In genomic region chr2:145824749-145825148, GRCm38 (mm10) we compare ENCODE assay signal across 23 mouse cellular contexts.
DNase-seq lines count a peak whose midpoint lies in the region; ATAC-seq and TF ChIP-seq lines count a peak whose summit lies in the region.
"Had no signal": no experiment of that assay in that cellular context is flagged by ENCODE, and none has a peak within 500 bp of the region (broad histone marks: within the 10 kb centered on the region; RNA-seq: fewer than 3 reads in every experiment).

No protein-coding gene starts in this region.

- intact Hi-C loops in heart, postnatal 25 days (cut with DNase I) = no loop called here

- H3K27ac ChIP-seq in liver, postnatal 0 days (ENCODE audit: low read depth) = peak overlapping the region; percentile 39; the same call in 1 of the 2 replicates
- H3K27ac ChIP-seq: embryonic facial prominence, embryonic 15.5 days; forebrain, embryonic 10.5 days; forebrain, embryonic 15.5 days; hindbrain, embryonic 15.5 days had no signal

- peaks cover 8% of the 10 kb centered on the region; the same call in 1 of the 2 replicates for H3K4me1 ChIP-seq in liver, postnatal 0 days (ENCODE audit: insufficient read depth)
- H3K4me1 ChIP-seq: embryonic facial prominence, embryonic 15.5 days; forebrain, embryonic 10.5 days; forebrain, embryonic 15.5 days; hindbrain, embryonic 15.5 days had no signal

- H3K9me3 ChIP-seq in liver, postnatal 0 days (ENCODE audit: low read length) = no peaks in the 10 kb centered on the region
- H3K9me3 ChIP-seq: embryonic facial prominence, embryonic 15.5 days; forebrain, embryonic 10.5 days; forebrain, embryonic 15.5 days; heart, embryonic 12.5 days; hindbrain, embryonic 15.5 days had no signal

- no peak for TF ChIP-seq EP300 in liver, postnatal 0 days (IDR thresholded peaks at IDR 0.05; ENCODE audit: low read depth)

- H3K4me2 ChIP-seq in liver, postnatal 0 days (ENCODE audit: low read depth, low read length) = peak overlapping the region; percentile 30; the same call in 1 of the 2 replicates
- H3K4me2 ChIP-seq: embryonic facial prominence, embryonic 15.5 days; forebrain, embryonic 15.5 days; heart, embryonic 12.5 days; hindbrain, embryonic 15.5 days had no signal

- WGBS in liver, postnatal 0 days (ENCODE audit: insufficient replicate concordance) = 71% methylated on average over 3 of the region's 3 CpGs

- no peak for TF ChIP-seq CTCF in liver, postnatal 0 days (IDR thresholded peaks at IDR 0.05; ENCODE audit: low read depth)

- ATAC-seq in liver, postnatal 0 days = no peak
- ATAC-seq in megakaryocyte, adult 5-6 weeks (ENCODE audit: poor library complexity, severe bottlenecking) = peak; percentile 53
- peak; percentile 33; the same call in 1 of the 2 replicates for ATAC-seq in neutrophil, adult 5-6 weeks (ENCODE audit: extremely low read depth, insufficient number of reproducible peaks, low FRiP score, poor library complexity, severe bottlenecking)
- ATAC-seq: CD4-positive, CD25-positive, alpha-beta regulatory T cell, adult 4 months; forebrain, embryonic 15.5 days had no signal

- DNase-seq in heart, adult 11 months = peak; percentile 85
- no peak for DNase-seq in heart, postnatal 25 days (ENCODE audit: low spot score)
- DNase-seq in liver, postnatal 0 days = no peak
- no peak for DNase-seq in liver
- no peak for DNase-seq in urinary bladder, postnatal 25 days (ENCODE audit: low spot score)
- DNase-seq in cerebellum, postnatal 10 days = no peak
- DNase-seq: adrenal gland, adult 8-10 months; adrenal gland, postnatal 36 days; B cell, adult 2 months; cerebellum, adult 11-12 months; cerebellum, adult 9-10 months; cerebellum, postnatal 36 days; heart, postnatal 36 days had no signal

- H3K4me3 ChIP-seq in liver, postnatal 0 days (ENCODE audit: low read depth, low read length) = no peak overlapping the region
- H3K4me3 ChIP-seq: embryonic facial prominence, embryonic 15.5 days; erythroblast, embryonic 14.5 days; forebrain, embryonic 10.5 days; forebrain, embryonic 15.5 days; heart, embryonic 12.5 days; hindbrain, embryonic 15.5 days had no signal

- H3K27me3 ChIP-seq in liver, postnatal 0 days (ENCODE audit: insufficient read depth, low read length) = no peaks in the 10 kb centered on the region
- H3K27me3 ChIP-seq: embryonic facial prominence, embryonic 15.5 days; forebrain, embryonic 15.5 days; heart, embryonic 12.5 days; hindbrain, embryonic 15.5 days had no signal

- H3K9ac ChIP-seq in liver, postnatal 0 days (replicated peaks) = no peak overlapping the region
- H3K9ac ChIP-seq: embryonic facial prominence, embryonic 15.5 days; forebrain, embryonic 15.5 days; heart, embryonic 12.5 days; hindbrain, embryonic 15.5 days had no signal

- no peaks in the 10 kb centered on the region; the same call in 1 of the 2 replicates for H3K36me3 ChIP-seq in liver, postnatal 0 days (replicated peaks; ENCODE audit: insufficient read depth, low read length)
- H3K36me3 ChIP-seq: embryonic facial prominence, embryonic 15.5 days; forebrain, embryonic 10.5 days; forebrain, embryonic 15.5 days; G1E; hindbrain, embryonic 15.5 days had no signal
